Mouse (Mus musculus) gastrocnemius, postnatal 25 days (tissue): ENCODE results near the gene Cep57. TPM values are rescaled to one million over a fixed set of nuclear protein-coding genes. Genes with fewer than 3 reads are reported as not detected.

Source experiments
- DNase-seq: peaks from one replicate; pipeline ENCODE4 v3.0.0; 2022
- long read RNA-seq, 2 experiments: library from polyadenylated mRNA; stranded (forward); transcript quantifications; one replicate each; pipeline ENCODE4 v2.0.0; 2021
- total RNA-seq, 2 experiments: library from RNA; stranded (reverse); gene quantifications; 1 replicate in 1 of 2; 2 replicates in 1 of 2; pipeline ENCODE4 v1.2.3; 2021

Cep57 gene
- 1 to 10 TPM; 4.4 to 5.5 TPM for total RNA-seq
- long read RNA-seq, experiment 1, partial matches to known transcripts = 0 of 1 reads
- long read RNA-seq, experiment 1, other reads (novel, unspliced or antisense) = 0 of 1 reads
- long read RNA-seq, experiment 2, partial matches to known transcripts = 0 of 1 reads
- long read RNA-seq, experiment 2, other reads (novel, unspliced or antisense) = 0 of 1 reads

- DNase-seq = peak; percentile 91
Observed at GRCm38 (mm10) chr9:13826832-13827405, at the start of gene Cep57. Cep57 (minus strand) TSS chr9:13827107.

- no peak for DNase-seq
Observed at GRCm38 (mm10) chr9:13875340-13875739, 48.4 kb upstream of the Cep57 start.

GRCm38 (mm10) chr9:13874359-13874758 is 47.5 kb upstream of the Cep57 start:
- DNase-seq = no peak

- no peak for DNase-seq
Observed at GRCm38 (mm10) chr9:13871631-13872030, 44.7 kb upstream of the Cep57 start.

- no peak for DNase-seq
Observed at GRCm38 (mm10) chr9:13867646-13868045, 40.7 kb upstream of the Cep57 start.

- DNase-seq = no peak
Observed at GRCm38 (mm10) chr9:13856777-13857176, 29.9 kb upstream of the Cep57 start.

- DNase-seq = no peak
Observed at GRCm38 (mm10) chr9:13856247-13856646, 29.3 kb upstream of the Cep57 start.

GRCm38 (mm10) chr9:13853876-13854275 is 27.0 kb upstream of the Cep57 start:
- DNase-seq = no peak

- no peak for DNase-seq
Observed at GRCm38 (mm10) chr9:13848481-13849480, 21.9 kb upstream of the Cep57 start.

GRCm38 (mm10) chr9:13847591-13847990 is 20.7 kb upstream of the Cep57 start:
- no peak for DNase-seq

- DNase-seq = no peak
Observed at GRCm38 (mm10) chr9:13836726-13837125, 9.8 kb upstream of the Cep57 start.

GRCm38 (mm10) chr9:13835256-13835655 is 8.3 kb upstream of the Cep57 start:
- DNase-seq = no peak

GRCm38 (mm10) chr9:13828087-13828441 is 1.2 kb upstream of the Cep57 start:
- DNase-seq = no peak

- DNase-seq = peak; percentile 100
Observed at GRCm38 (mm10) chr9:13827406-13828086, 639 bp upstream of the Cep57 start, which contains the start of gene Fam76b. Fam76b (plus strand) TSS chr9:13827716.

GRCm38 (mm10) chr9:13826391-13826805 is 509 bp downstream of the Cep57 start:
- no peak for DNase-seq

GRCm38 (mm10) chr9:13825896-13826295 is 1.0 kb downstream of the Cep57 start:
- DNase-seq = no peak

GRCm38 (mm10) chr9:13820774-13821173 is 6.1 kb downstream of the Cep57 start:
- DNase-seq = no peak

- no peak for DNase-seq
Observed at GRCm38 (mm10) chr9:13818369-13818768, 8.5 kb downstream of the Cep57 start.

GRCm38 (mm10) chr9:13809937-13810336 is 17.0 kb downstream of the Cep57 start:
- no peak for DNase-seq

- no peak for DNase-seq
Observed at GRCm38 (mm10) chr9:13807657-13808056, 19.2 kb downstream of the Cep57 start.

GRCm38 (mm10) chr9:13806854-13807253 is 20.1 kb downstream of the Cep57 start:
- DNase-seq = no peak

GRCm38 (mm10) chr9:13804480-13804879 is 22.4 kb downstream of the Cep57 start:
- DNase-seq = no peak
